Mouse (Mus musculus): Measurements from ENCODE around the gene E430018J23Rik.
"Not testable (repeated sequence)": the region's sequence is repeated elsewhere in the genome, so short reads cannot be mapped to it uniquely, and the experiment has no call there.

The E430018J23Rik gene

GRCm38 (mm10) chr7:127375271-127376245 lies 17.9 kb downstream of the E430018J23Rik start, which contains the start of gene Zfp747:
Zfp747 (minus strand) TSS chr7:127376050.
- DNase-seq: peak; percentile 94

GRCm38 (mm10) chr7:127371870-127372269 lies 21.6 kb downstream of the E430018J23Rik start:
- DNase-seq: not testable (repeated sequence)

- no peak for DNase-seq
These were observed 22.2 kb downstream of the E430018J23Rik start for GRCm38 (mm10) chr7:127371213-127371612.

- no peak for DNase-seq
These were observed 27.2 kb downstream of the E430018J23Rik start for GRCm38 (mm10) chr7:127366249-127366648.

GRCm38 (mm10) chr7:127364166-127364565 lies 29.3 kb downstream of the E430018J23Rik start:
- DNase-seq: peak; percentile 46

GRCm38 (mm10) chr7:127363475-127363921 lies 29.9 kb downstream of the E430018J23Rik start:
- peak; percentile 73 for DNase-seq

GRCm38 (mm10) chr7:127362418-127362817 lies 31.0 kb downstream of the E430018J23Rik start:
- DNase-seq: peak; percentile 36

GRCm38 (mm10) chr7:127361449-127361848 lies 32.0 kb downstream of the E430018J23Rik start:
- peak; percentile 34 for DNase-seq

- DNase-seq: no peak
These were observed 33.2 kb downstream of the E430018J23Rik start for GRCm38 (mm10) chr7:127360265-127360664.

GRCm38 (mm10) chr7:127358472-127358871 lies 35.0 kb downstream of the E430018J23Rik start:
- DNase-seq: no peak

- DNase-seq: no peak
These were observed 35.6 kb downstream of the E430018J23Rik start for GRCm38 (mm10) chr7:127357871-127358270.

GRCm38 (mm10) chr7:127355796-127356195 lies 37.6 kb downstream of the E430018J23Rik start:
- no peak for DNase-seq

- DNase-seq: no peak
These were observed 42.0 kb downstream of the E430018J23Rik start for GRCm38 (mm10) chr7:127351230-127352004.

- DNase-seq: peak; percentile 29
These were observed 46.8 kb downstream of the E430018J23Rik start for GRCm38 (mm10) chr7:127346676-127347075.

- DNase-seq: peak; percentile 96
These were observed 47.7 kb downstream of the E430018J23Rik start, which contains the start of gene Zfp768 for GRCm38 (mm10) chr7:127345512-127346325. Zfp768 (minus strand) TSS chr7:127345589.

- no peak for DNase-seq
These were observed 48.3 kb downstream of the E430018J23Rik start for GRCm38 (mm10) chr7:127345092-127345491.

GRCm38 (mm10) chr7:127344371-127344770 lies 49.1 kb downstream of the E430018J23Rik start:
- no peak for DNase-seq

GRCm38 (mm10) chr7:127343351-127344019 lies 49.9 kb downstream of the E430018J23Rik start:
- DNase-seq: peak; percentile 26

- no peak for DNase-seq
These were observed 50.5 kb downstream of the E430018J23Rik start for GRCm38 (mm10) chr7:127342888-127343287.

- no peak for DNase-seq
These were observed 51.1 kb downstream of the E430018J23Rik start for GRCm38 (mm10) chr7:127342332-127342731.

- not testable (repeated sequence) for DNase-seq
These were observed 51.6 kb downstream of the E430018J23Rik start for GRCm38 (mm10) chr7:127341861-127342260.

- no peak for DNase-seq
These were observed 52.1 kb downstream of the E430018J23Rik start for GRCm38 (mm10) chr7:127341356-127341755.

All from cerebellum, adult 8-10 months (tissue).